Mouse (Mus musculus): ENCODE results near the gene Tmem129.

DNA sequence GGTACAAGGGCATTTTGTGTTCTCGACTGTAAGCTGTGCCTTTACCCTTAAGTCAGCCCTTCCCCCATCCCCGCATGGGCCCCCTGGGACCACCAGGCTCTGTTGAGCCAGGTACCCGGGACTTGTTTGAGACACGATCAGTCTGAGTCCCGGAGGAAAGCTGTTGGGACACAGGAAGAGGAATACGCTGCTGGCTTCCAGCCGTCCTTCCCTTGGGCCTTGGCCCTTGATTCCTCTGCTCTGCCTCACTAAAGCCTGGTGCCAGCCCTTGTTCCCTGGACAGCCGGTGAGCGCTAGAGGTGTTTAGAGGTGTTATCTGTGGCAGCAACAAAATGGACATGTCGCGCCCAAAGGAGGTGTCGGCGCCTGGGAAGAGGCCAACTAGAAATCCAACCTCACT lies 41.8 kb upstream of the Tmem129 start:
- no peak for TF ChIP-seq CTCF (IDR thresholded peaks at IDR 0.05; ENCODE audit: borderline replicate concordance, extremely low read depth, insufficient read depth, insufficient read length)
- no peak for TF ChIP-seq POLR2A (IDR thresholded peaks at IDR 0.05; ENCODE audit: borderline replicate concordance, extremely low read depth, insufficient read depth, insufficient read length, poor library complexity, severe bottlenecking)
